Mouse (Mus musculus): Measurements from ENCODE around the gene Lrrc39.
A peak's percentile ranks its signal among the peaks of the same experiment; 100 is the strongest.
"Not testable (repeated sequence)": the region's sequence is repeated elsewhere in the genome, so short reads cannot be mapped to it uniquely, and the experiment has no call there.

Gene Lrrc39

DNA sequence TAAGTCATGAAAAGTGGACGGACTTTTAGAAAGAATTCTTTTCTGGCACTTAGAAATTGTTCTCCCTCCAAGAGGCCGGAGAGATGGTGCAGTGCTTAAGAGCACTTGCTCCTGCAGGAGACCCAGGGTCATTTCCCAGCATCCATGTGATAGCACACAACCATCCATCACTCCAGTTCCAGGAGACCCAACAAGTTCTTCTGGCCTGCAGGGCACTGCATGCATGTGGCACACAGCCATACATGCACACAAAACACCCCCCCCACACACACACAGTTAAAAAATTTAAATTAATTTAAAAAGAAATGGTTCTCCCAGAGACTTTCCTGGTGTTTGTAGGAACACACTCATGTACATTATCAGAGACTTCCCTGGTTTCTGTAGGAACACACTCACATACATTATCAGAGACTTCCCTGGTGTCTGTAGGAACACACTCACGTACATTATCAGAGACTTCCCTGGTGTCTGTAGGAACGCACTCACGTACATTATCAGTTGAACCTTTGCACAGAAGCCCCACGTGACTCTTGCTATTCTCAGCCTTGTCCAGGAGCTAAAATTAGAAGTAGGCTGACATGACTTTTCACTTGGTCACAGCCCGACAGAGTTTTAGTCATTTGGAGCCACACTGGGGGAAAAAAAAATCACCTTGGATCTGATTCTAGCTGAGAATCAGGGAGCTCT is at the start of gene Lrrc39:
Gene Lrrc39, plus strand, starts transcription at position 566 of the 687 bp plus-strand sequence.
- no peak for DNase-seq (ENCODE audit: inconsistent ontology term)

DNA sequence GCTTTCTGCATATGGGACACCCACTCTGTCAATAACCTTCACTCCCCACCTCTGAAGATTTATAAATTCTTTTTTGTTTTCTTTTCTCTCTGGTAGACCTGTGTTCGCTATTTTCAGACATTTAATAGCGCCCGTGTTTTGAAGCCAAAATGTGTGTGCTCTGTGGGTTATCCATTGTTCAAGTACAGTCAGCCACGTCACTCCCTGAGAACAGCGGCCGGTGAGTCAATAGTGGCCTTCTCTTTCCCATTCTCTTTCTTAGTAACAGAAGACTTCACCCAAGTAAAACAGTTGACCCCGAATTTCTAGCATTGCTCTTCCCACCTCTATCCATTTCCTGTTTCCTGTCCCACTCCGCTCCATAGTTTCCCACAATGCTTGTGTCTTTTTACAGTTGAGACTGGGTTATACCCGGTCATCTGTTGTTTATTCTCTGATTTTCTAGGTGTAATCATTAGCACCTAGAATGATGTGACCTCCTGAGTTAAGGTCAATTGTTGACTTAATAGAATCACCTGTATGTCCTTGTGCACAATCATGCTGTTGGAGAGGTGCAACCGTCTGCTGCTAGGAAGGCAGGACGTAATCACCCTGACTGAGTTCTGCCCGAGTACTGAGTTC is 42.5 kb upstream of the Lrrc39 start:
- DNase-seq (ENCODE audit: inconsistent ontology term), result peak; percentile 64

DNA sequence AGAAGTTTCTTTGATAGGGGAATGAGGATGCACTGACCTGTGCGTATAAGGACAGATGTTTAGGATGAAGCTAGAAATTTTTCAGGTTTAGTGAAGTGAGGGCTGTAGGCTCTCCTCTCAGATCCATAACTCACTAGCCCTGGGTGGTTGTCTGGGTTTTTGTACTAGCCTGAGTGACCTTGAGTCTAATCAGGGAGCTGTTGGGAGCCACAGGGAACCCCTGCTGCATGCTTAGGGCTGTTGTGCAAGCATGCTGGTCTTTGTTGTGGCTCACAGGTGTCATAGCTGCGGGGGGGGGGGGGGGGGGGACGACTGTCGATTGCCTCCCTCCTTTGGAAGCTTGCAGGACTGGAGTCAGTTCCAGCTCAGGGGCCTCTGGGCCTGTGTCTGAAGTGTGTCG is 33.0 kb upstream of the Lrrc39 start:
- DNase-seq (ENCODE audit: inconsistent ontology term), result no peak

DNA sequence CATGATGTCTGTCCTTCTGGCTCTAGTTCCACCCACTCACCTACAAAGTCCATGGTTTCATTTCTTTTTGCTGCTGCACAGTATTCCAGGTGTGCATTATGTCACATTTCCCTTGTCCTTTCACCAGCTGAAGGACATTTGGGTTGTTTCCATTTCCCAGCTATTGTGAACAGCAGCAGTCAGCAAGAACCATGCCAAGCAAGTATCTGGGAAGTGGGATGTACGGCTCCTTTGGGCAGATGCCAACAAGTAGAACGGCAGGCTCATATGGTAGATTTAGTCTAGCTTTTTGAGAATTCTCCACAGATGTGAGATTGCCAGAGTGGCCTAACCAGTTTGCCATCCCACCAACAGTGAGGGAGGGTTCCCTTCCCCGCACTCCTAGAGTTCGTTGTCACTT is 31.9 kb upstream of the Lrrc39 start:
- DNase-seq (ENCODE audit: inconsistent ontology term), result no peak

DNA sequence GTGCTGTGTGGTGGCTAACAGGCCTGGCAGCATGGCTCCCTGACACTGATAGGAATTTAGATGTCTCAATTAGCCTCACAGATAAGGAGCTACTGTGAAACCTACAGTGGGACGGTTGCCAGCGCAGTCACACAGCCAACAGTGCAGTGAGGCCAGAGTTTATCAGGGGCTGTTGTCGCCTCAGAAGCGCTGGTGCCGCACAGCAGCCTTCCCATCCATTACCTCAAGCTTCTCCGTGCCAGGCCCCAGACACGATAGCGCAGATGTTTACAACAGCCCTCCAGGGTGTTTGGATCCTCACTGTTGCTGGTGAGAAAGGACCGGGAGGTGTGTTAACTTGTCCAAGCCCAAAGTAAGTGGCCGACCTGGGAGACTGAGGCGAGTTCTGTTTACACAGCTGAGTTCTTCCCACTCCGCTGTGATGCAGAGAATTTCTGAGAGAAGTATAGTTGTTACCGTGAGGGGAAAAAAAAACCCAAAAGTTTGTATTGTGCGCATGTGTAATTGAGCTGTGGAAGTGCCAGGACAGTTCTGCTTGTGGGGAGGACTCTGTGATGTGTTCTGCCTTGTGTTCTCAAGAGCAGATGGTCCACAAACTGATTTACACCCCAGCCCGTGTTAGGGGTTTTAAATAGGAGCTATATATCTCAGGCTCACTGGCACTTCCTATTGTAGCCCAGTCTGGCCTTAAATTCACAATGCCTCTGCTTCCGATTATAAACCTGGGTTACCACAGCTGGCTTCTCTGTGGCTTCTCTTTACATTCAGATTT is 26.2 kb upstream of the Lrrc39 start:
- no peak for DNase-seq (ENCODE audit: inconsistent ontology term)

DNA sequence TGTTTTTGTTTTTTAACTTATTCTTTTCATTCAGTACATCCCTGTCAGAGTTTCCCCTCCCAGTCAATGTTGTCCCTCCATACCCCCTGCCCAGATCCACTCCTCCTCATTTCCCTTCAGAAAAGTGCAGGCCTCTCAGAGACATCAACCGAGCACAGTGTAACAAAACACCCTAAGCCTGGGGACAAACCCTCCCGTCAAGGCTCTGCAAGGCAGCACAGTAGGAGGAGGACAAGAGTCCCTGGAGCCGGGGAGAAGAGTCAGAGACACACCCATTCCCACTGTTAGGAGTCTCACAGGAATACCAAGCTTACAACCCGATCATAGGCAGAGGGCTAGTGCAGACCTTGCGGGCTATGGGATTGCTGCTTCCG is 25.6 kb upstream of the Lrrc39 start:
- DNase-seq (ENCODE audit: inconsistent ontology term), result no peak

DNA sequence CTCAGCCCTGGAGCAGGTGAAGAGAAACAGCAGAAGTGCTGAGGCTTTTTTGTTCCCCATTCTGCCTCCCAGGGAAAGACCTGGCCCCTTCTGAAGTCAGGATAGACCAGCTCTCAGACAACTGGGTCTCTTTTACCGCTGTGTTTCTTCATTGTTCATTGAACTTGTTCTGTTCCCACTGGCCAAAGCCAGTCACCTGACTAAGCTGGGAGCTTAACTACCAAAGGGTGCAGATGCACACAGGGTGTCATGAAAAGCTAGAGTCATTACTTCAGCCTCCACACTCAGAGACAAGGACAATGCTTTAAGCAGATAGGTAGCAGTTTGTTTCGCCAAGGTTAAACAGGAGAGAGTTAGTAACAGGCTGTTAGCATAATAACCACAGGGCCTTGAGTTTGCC is 20.7 kb upstream of the Lrrc39 start:
- DNase-seq (ENCODE audit: inconsistent ontology term), result no peak

DNA sequence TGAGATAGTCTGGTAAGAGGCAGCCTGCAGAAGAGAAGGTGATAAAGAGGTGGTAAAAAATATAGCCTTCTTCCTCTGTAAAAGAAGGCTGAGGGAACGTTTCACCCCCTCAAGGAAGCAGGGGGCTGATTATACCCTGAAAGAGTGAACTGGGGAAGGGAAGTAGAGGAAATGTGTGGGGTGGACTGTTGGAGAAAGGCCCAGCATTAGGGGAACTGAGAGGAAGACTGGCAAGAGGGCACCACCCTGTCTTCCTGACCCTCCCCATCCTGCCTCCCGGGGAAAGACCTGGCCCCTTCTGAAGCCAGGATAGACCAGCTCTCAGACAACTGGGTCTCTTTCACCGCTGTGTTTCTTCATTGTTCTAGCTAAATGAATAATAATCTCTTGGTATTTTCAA is 20.2 kb upstream of the Lrrc39 start:
- DNase-seq (ENCODE audit: inconsistent ontology term), result no peak

DNA sequence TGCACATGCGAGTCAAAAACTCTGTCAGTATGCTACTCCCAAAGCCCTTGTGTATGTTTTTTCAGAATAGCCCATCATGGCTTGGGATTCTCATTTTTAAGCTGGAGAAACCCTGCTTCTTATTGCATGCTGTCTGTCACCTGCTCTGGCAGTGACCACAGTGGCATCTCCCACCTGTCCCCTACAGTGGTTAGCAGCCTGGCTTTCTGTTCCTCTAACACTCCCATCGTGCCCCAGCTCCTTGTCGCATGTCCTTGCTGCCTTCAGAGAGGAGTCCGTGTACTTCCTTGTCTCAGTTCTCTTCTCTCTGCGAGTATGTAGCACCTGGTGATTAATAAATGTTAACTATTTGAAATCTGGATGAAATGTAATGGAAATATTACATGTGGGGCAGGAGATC is 15.3 kb upstream of the Lrrc39 start:
- no peak for DNase-seq (ENCODE audit: inconsistent ontology term)

DNA sequence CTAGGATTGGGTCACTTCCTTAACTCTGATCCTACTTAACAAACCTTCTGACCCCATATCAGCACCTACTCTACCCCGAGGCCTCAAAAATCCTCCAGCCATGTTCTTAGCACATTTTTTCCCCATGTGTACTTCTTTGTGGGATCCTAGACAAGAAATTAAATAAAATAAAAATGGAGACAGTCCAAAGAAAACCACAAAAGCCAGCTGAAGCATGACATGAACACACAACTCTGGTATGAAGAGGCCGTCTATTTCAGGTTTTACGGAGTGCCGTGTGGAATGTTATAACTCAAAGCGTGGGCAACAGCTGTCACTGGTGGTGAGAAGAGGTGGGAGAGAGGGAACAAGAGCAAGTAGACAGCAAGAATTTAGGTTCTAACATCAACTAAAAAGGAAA is 11.4 kb upstream of the Lrrc39 start:
- peak; percentile 64 for DNase-seq (ENCODE audit: inconsistent ontology term)

DNA sequence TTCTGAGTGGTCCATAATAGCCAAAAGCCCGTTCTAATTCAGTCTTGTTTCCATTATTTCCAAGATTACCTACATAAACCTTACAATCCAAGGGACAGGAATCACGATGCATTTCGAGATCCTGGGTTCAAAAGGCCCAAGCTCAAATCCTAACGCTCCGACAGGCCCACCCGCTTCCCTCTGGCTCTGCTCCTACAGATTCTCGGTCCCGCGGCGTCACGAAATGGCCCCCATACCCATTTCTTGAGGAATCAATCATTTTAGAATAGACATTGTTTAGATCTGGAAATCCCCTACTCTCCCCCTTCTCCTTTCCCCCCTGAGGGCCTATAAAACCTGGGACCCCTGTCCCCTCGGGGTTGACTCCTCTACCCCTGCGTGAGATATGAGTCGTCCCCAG is 1.5 kb upstream of the Lrrc39 start:
- DNase-seq (ENCODE audit: inconsistent ontology term), result not testable (repeated sequence)

DNA sequence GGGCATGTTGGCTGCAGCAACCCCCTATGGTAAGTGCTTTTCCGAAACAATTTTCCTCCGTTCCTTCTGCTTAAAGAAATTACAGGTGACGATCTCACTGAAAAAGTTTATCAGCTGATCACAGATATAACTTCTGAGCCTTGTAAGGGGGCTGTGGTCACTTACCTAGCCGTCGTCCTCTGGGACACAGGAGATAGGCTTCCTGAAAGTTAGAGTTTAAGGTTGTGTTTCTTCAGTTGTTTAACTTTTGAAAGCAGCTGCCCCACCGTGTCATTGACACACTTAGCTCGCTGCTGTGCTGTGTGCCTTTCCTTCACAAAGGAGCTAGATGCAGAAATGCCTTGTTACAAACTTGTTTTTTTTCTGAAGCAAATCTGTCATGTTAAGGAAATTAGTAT is 321 bp downstream of the Lrrc39 start:
- DNase-seq (ENCODE audit: inconsistent ontology term), result no peak

DNA sequence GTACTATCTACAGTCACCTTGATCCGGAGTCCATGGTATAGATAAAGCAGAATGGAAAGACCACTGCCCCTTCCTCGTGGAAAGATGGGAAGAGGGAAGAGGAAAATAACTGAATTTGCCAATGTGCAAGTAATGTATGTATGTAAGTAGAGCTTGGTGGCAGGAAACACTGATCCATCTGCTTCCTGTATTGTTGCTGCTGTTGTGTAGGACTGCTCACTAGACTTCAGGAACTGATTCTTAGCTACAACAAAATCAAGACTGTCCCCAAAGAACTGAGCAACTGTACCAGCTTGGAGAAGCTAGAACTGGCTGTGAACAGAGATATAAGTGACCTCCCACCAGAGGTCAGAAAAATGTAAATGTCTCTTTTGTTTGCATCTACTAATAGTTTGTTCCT is 7.9 kb downstream of the Lrrc39 start:
- no peak for DNase-seq (ENCODE audit: inconsistent ontology term)

DNA sequence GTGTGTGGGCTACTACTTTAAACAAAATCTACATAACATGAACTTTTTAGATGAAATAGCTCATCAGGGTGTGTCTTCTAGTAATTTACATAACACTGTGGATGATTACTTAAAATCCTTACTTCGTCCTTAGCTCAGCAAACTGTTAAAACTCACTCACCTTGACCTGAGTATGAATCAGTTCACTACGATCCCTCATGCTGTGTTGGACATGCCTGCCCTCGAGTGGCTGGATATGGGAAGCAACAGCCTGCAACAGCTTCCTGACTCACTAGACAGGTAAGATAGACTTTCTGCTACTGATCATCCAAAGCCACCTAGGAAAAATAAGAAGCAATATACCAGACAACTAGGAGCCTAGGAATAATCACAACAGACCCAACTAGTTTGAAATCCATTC is 14.5 kb downstream of the Lrrc39 start:
- DNase-seq (ENCODE audit: inconsistent ontology term), result no peak

DNA sequence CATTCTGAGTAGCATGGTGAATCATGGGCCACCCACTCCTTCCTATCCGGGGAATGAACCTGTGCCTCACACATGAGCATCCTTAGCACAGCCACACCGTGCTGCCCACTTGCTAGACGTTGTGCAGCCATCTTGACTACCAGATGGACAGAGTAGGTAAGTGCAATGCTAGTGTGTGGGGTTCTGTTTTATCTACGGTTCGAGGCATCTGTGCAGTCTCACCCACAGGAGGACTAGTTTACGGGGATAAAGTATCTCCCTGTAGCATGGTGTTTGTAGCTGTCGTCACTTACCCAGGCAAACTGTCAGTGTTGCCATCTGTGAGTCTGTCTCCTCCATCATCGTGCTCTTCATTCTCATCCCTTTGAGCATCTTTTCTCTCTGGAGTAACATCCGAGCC is 19.4 kb downstream of the Lrrc39 start:
- no peak for DNase-seq (ENCODE audit: inconsistent ontology term)

DNA sequence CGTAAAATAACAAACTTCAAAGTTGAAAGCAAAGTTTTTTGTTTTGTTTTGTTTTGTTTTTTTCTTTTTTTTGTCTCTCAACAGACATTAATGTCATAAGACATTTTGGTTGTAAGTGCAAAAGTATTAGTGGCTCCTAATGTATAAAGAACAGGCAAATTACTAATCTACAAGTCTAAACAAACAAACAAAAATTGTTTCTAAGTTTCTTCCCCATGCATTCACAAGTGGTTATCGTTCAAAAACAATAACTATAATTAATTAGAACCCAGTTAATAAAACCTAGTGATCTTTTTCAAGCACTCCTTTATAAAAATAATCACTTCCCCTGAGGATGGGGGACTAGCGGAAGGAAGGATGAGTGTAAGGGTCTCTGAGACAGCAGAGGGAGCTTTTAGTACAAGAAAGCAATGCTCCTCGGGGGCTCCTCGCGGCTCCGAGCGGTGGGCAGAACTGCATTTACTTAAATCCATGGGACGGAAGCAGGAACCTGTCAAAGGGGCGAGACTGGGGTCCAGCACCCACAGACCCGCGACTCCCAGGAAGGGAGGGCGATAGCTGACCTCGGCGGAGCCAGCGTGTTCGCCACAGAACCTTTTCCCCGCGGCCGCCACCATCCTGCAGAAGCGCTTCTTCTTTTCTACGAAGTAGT is 31.4 kb downstream of the Lrrc39 start:
- DNase-seq (ENCODE audit: inconsistent ontology term), result no peak

DNA sequence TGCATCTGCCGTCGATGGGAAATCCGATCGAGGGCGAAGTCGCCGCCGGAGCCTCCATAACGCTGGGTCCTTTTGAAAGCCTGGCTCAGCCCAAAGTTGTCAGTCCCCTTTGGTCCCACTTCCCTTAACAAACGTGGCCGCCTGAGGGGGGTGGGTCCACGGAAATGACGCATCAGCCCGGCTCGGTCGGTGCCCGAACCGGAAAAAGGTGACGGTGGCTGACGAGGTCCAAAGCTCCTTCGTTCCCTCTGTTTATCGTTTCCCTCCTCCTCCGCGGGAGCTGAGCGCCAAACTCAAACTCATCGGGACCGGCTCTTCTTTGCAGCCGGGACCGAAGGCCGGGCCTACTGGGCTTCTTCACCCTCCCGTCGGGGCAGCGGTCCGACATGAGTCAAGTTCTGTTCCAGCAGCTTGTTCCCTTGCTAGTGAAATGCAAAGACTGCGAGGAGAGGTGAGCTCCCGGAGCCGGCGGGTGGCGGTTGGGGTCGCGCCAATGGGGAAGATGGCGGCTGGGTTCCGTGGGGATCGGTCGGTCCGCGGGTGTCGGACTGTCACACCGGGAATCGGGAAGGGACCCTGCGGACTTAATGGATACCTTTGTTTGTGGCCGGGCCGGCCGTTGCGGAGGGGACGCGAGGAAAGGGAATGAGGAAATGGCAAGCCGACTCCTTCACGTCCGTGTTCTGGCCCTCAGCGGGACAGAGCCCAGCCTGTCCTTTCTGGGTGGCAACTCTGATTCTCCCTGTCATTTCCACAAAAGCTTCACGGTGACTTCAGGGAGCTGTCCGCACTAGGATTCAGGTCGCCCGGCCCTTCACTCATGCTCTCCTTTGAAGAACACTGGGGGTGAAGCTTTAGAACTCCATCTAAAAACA is 32.2 kb downstream of the Lrrc39 start, which contains the start of gene Sass6:
Gene Sass6, plus strand, starts transcription at position 255 of the 875 bp plus-strand sequence.
- peak; percentile 98 for DNase-seq (ENCODE audit: inconsistent ontology term)

DNA sequence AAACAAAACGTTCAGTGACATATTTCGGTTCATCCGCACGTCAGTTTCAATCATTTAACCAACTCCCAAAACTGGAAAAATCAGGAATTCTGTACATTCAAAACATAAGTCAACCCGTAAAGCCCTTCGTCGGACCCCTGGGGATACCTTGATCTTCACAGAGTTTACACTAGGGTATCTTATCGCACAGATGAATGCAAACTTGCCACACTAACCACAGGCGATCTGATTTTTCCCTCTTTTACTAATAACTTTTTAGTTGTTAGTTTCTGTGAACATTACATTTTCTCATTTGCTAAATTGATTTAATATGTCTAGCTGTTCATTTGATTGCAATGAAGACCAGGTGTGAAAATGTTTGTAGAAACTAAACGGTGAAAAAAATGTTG is 32.8 kb downstream of the Lrrc39 start:
- peak; percentile 6 for DNase-seq (ENCODE audit: inconsistent ontology term)

DNA sequence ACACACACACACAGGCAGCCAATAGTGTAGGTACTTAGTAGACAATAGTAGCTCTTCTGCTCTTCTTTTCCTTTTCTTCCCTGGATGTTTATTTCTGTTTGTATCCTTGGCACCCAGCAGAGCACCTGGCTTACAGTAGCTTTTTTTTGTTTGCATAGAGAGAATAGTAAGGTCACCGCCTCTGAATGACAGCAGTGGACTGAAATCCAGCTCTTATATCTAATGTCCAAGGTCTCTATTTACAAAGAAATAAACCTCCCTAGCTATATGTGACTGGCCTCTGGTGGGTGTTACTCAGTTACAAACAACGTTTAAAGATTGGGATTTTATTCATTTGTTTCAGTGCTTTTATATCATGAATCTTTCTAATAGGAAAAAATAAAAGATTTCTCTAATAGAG is 36.9 kb downstream of the Lrrc39 start:
- DNase-seq (ENCODE audit: inconsistent ontology term), result no peak

DNA sequence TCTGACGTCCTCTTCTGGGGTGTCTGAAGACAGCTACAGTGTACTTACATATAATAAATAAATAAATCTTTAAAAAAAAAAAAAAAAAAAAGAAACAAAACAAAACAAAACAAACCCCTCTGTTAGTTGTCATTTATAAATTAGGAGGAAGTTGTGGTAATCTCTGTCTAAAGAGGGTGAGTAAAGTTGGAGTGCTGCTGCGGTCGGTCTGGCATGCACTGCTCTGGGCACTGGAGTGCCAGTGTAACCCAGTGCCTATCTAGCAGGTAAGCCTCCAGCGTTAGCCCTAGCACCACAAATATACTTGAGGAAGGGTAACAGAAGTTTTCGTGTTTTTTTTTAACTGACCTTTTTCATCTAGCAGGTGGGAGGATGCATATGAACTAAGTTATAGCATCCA is 38.2 kb downstream of the Lrrc39 start:
- DNase-seq (ENCODE audit: inconsistent ontology term), result no peak

DNA sequence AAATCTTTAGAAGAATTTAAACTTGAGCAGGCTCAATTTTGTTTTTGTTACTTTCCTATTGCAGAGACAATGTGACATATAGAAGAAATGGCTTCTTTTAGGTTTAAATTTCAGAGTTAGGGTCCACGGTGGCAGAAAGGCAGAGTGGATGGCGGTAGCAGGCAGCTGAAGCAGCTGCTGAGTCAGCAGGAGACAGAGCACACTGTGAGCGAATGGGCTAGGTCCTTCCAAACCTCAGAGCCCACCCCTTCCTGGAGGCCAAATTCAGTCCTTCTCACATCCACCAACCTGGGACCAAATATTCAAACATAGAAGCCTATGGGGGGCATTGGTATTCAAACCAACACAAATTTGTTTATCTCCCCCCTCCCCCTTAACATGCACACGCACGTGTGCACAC is 39.0 kb downstream of the Lrrc39 start:
- DNase-seq (ENCODE audit: inconsistent ontology term), result no peak

DNA sequence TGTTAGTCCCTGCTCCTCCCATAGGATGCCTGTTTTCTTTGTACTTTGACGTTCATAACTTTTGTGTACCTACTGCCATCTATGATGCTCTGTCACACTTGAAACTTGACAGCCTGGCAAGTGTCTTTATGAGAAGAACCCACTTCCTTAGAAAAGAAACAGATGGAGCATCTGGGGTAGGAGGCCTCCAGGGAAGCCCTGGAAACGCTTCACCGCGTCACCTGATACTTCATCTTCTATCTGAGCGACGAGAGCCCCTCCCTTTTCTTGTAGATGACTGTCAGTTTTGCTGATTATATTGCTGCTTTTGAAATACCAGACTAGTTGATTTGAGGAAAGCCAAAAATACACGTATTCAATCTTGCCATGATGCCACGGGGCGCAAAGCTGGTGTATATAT is 41.8 kb downstream of the Lrrc39 start:
- DNase-seq (ENCODE audit: inconsistent ontology term), result no peak
